Mouse (Mus musculus): ENCODE results near the gene Adcyap1r1. TPM values are rescaled to one million over a fixed set of nuclear protein-coding genes. Genes with fewer than 3 reads are reported as not detected.

Gene Adcyap1r1
- polyA plus RNA-seq, 1 experiment from 2014 or later: 2.5 TPM

GRCm38 (mm10) chr6:55438837-55439236 lies 12.9 kb upstream of the Adcyap1r1 start:
- WGBS: 67% methylated on average over 2 of the region's 2 CpGs
- H3K36me3 ChIP-seq (replicated peaks; ENCODE audit: control insufficient read depth, insufficient read depth, low read depth, low read length): no peaks in the 10 kb centered on the region
- H3K4me1 ChIP-seq (ENCODE audit: control insufficient read depth, insufficient read depth, low read length): no peaks in the 10 kb centered on the region
- H3K4me3 ChIP-seq (ENCODE audit: low read depth, low read length): no peak overlapping the region
- H3K9ac ChIP-seq (replicated peaks; ENCODE audit: low read length): no peak overlapping the region
- H3K27ac ChIP-seq (replicated peaks; ENCODE audit: low read depth, low read length): no peak overlapping the region
- no peaks in the 10 kb centered on the region for H3K9me3 ChIP-seq (replicated peaks; ENCODE audit: control insufficient read depth, low read length)
- H3K4me2 ChIP-seq (ENCODE audit: low read depth, low read length): no peak overlapping the region
- no peaks in the 10 kb centered on the region for H3K27me3 ChIP-seq (ENCODE audit: control insufficient read depth, insufficient read depth, low read length)
- ATAC-seq (replicated peaks; ENCODE audit: insufficient number of reproducible peaks, low FRiP score, low TSS enrichment, low read depth) (no peak), DNase-seq (ENCODE audit: low spot score) (no peak)

DNA sequence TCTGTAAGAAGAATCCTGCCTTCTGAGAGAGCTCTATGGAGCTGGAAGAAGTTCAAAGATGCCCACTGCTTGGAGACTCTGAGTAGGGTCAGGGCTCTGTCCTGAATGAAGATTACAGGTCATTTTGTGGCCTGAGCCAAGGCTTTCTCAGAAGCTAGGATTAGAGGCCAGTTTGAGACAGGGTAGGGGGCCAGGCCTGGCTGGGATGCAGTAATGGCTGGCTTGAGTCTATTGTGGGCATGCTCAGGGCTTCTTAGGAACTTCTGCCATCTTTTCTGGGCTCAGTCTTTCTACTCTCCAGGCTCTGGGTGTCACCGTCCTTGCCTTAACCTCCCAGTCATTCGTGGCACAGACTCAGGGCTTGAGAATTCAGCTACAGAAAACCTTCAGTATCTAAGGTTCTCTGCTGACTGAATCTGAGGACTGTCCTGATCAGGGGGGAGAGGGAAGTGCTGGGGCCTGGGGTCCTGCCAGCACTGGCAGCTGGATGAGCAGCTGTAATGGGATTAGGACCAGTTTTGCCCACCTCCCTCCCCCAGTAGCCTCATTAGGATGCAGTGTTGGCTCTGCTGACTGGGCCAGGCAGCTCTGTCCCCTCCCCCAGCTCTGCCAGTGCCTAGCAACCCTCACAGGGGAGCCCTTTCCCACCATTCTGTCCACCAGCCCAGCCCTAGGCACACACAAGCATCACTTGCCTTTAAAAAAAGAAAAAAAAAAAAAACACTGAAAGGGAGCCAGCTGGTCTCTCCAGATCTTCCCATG lies 7.7 kb upstream of the Adcyap1r1 start:
- ATAC-seq (replicated peaks; ENCODE audit: insufficient number of reproducible peaks, low FRiP score, low TSS enrichment, low read depth) (peak; percentile 82), DNase-seq (ENCODE audit: low spot score) (peak; percentile 10)
- no peaks in the 10 kb centered on the region for H3K4me1 ChIP-seq (ENCODE audit: control insufficient read depth, insufficient read depth, low read length)
- WGBS: 4% methylated on average over 2 of the region's 2 CpGs
- no peak overlapping the region for H3K4me2 ChIP-seq (ENCODE audit: low read depth, low read length)
- no peak overlapping the region for H3K27ac ChIP-seq (replicated peaks; ENCODE audit: low read depth, low read length)
- no peaks in the 10 kb centered on the region for H3K36me3 ChIP-seq (replicated peaks; ENCODE audit: control insufficient read depth, insufficient read depth, low read depth, low read length)
- H3K4me3 ChIP-seq (ENCODE audit: low read depth, low read length): no peak overlapping the region
- H3K27me3 ChIP-seq (ENCODE audit: control insufficient read depth, insufficient read depth, low read length): no peaks in the 10 kb centered on the region
- H3K9ac ChIP-seq (replicated peaks; ENCODE audit: low read length): no peak overlapping the region
- no peaks in the 10 kb centered on the region for H3K9me3 ChIP-seq (replicated peaks; ENCODE audit: control insufficient read depth, low read length)

DNA sequence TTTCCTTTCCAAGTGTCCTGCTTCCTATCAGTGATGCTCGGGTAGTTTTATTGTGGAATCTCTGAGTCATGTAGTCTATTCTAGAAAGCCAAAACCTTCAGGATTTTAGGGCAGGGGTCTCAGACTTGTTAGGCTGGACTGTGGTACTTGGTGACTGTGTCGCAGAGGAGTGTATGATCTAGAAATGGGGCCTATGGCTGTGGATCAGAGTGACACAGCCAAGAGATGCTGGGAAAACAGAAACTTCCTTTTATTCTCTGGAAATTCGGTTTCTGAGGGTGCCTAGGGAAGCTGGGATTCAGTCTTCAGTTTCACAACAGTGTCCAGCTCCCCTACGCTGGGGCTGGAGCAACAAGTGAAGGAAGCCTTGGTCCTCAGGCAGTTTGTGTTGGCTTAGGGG lies 7.1 kb upstream of the Adcyap1r1 start:
- DNase-seq (ENCODE audit: low spot score) (no peak), ATAC-seq (replicated peaks; ENCODE audit: insufficient number of reproducible peaks, low FRiP score, low TSS enrichment, low read depth) (no peak)
- 41% methylated on average over 4 of the region's 4 CpGs for WGBS
- H3K9me3 ChIP-seq (replicated peaks; ENCODE audit: control insufficient read depth, low read length): no peaks in the 10 kb centered on the region
- no peaks in the 10 kb centered on the region for H3K4me1 ChIP-seq (ENCODE audit: control insufficient read depth, insufficient read depth, low read length)
- no peaks in the 10 kb centered on the region for H3K36me3 ChIP-seq (replicated peaks; ENCODE audit: control insufficient read depth, insufficient read depth, low read depth, low read length)
- no peak overlapping the region for H3K27ac ChIP-seq (replicated peaks; ENCODE audit: low read depth, low read length)
- no peak overlapping the region for H3K9ac ChIP-seq (replicated peaks; ENCODE audit: low read length)
- H3K27me3 ChIP-seq (ENCODE audit: control insufficient read depth, insufficient read depth, low read length): no peaks in the 10 kb centered on the region
- no peak overlapping the region for H3K4me3 ChIP-seq (ENCODE audit: low read depth, low read length)
- no peak overlapping the region for H3K4me2 ChIP-seq (ENCODE audit: low read depth, low read length)

DNA sequence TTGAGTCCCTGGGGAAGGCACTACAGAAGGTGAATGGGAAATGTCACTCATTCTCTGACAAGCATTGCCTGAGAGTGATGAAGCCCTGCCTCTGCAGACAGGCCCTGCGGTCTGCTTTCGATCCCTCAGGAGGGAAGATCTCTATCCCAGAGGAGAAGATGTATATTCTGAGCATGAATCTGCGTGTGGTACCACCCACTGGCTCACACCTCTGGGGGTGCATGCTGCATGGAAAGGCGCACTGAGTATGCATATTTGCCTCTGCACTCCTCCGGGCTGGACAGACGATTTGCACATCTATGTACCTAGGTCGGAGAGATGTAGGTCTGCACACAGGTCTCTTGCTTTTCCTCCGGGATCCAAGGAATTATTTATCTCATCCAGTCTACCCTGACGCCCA lies 3.6 kb upstream of the Adcyap1r1 start:
- Histone ChIP-seq H3K36me3 (replicated peaks; ENCODE audit: control insufficient read depth, insufficient read depth, low read depth, low read length) (no peaks in the 10 kb centered on the region), H3K4me1 (ENCODE audit: control insufficient read depth, insufficient read depth, low read length) (0 out of 2 replicates have a peak, but pooled peaks cover 8% of the 10 kb centered on the region), H3K9me3 (replicated peaks; ENCODE audit: control insufficient read depth, low read length) (no peaks in the 10 kb centered on the region), H3K4me2 (ENCODE audit: low read depth, low read length) (no peak overlapping the region), H3K4me3 (ENCODE audit: low read depth, low read length) (no peak overlapping the region), H3K9ac (replicated peaks; ENCODE audit: low read length) (no peak overlapping the region), H3K27me3 (ENCODE audit: control insufficient read depth, insufficient read depth, low read length) (peaks cover 14% of the 10 kb centered on the region), H3K27ac (replicated peaks; ENCODE audit: low read depth, low read length) (no peak overlapping the region)
- DNase-seq (ENCODE audit: low spot score) (no peak), ATAC-seq (replicated peaks; ENCODE audit: insufficient number of reproducible peaks, low FRiP score, low TSS enrichment, low read depth) (no peak)
- WGBS: 77% methylated on average over 9 of the region's 9 CpGs

DNA sequence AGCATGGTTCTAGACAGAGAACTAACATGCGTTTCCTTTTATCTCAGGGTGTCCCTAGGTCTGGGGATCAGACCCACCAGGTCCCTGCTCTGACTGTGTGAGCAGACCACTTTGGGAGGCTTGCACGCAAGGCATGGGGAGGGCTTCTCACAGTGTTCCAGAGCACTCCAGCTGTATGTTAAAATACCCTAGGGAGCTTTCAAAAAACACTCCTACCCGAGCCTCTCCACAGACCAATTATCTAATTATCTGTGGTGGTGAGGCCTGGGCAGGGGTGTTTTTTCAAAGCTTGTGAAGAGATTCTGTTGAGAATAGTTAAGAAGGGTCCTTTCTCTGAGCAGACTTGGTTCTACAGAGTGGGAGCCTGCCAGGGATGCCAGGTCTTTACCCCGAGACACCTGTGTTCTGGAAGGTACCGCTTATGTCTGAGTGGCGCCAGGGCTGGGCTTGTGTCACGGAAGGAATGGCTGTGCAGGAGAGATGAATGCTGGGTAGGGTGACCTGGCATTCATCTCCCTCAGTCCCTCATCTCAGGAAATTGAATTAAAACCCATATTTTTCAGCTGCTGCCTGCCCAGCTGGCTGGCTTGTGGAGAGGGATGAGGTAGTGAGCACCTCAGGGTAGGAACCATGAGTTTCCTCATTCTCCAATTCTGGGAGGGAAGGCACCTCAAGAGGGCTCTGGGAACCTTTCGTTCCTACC lies 2.7 kb upstream of the Adcyap1r1 start:
- DNase-seq (ENCODE audit: low spot score): no peak
- Histone ChIP-seq H3K27me3 (ENCODE audit: control insufficient read depth, insufficient read depth, low read length) (peaks cover 15% of the 10 kb centered on the region), H3K27ac (replicated peaks; ENCODE audit: low read depth, low read length) (no peak overlapping the region)

DNA sequence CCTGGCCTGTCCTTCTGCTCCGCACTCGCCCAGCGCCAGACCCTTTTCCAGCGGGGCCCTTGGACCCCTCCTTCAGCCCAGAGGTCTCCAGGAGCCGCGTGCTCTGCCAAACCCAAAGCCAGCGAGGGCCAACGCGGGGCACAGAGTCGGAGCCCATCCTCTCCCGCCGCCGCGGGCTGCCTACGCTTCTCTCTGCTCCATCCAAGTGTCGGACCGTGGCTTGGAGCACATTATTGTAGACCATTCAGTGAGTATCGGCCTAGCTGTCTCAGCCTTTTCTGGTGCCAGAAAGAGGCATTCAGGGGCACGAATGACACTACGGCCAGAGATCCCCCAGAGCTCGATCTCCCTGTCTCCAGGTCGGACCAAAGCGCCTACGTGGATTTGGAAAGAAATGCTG lies 603 bp downstream of the Adcyap1r1 start:
- no peak overlapping the region for H3K27ac ChIP-seq (replicated peaks; ENCODE audit: low read depth, low read length)
- H3K4me1 ChIP-seq (ENCODE audit: control insufficient read depth, insufficient read depth, low read length): 0 out of 2 replicates have a peak, but pooled peaks cover 8% of the 10 kb centered on the region
- H3K9me3 ChIP-seq (replicated peaks; ENCODE audit: control insufficient read depth, low read length): no peaks in the 10 kb centered on the region
- ATAC-seq (replicated peaks; ENCODE audit: insufficient number of reproducible peaks, low FRiP score, low TSS enrichment, low read depth) (no peak; the same call in 1 of the 2 replicates), DNase-seq (ENCODE audit: low spot score) (peak; percentile 36)
- H3K27me3 ChIP-seq (ENCODE audit: control insufficient read depth, insufficient read depth, low read length): peaks cover 15% of the 10 kb centered on the region
- no peaks in the 10 kb centered on the region for H3K36me3 ChIP-seq (replicated peaks; ENCODE audit: control insufficient read depth, insufficient read depth, low read depth, low read length)
- H3K4me2 ChIP-seq (ENCODE audit: low read depth, low read length): peak overlapping the region; percentile 89
- peak overlapping the region; percentile 60 for H3K9ac ChIP-seq (replicated peaks; ENCODE audit: low read length)
- WGBS: under 1% methylated on average over 24 of the region's 24 CpGs
- H3K4me3 ChIP-seq (ENCODE audit: low read depth, low read length): peak overlapping the region; percentile 54

More for the DNA sequence above, 2.7 kb upstream of the Adcyap1r1 start:
- Histone ChIP-seq H3K9ac (replicated peaks; ENCODE audit: low read length) (no peak overlapping the region), H3K4me1 (ENCODE audit: control insufficient read depth, insufficient read depth, low read length) (0 out of 2 replicates have a peak, but pooled peaks cover 8% of the 10 kb centered on the region), H3K4me2 (ENCODE audit: low read depth, low read length) (no peak overlapping the region), H3K9me3 (replicated peaks; ENCODE audit: control insufficient read depth, low read length) (no peaks in the 10 kb centered on the region), H3K36me3 (replicated peaks; ENCODE audit: control insufficient read depth, insufficient read depth, low read depth, low read length) (no peaks in the 10 kb centered on the region), H3K4me3 (ENCODE audit: low read depth, low read length) (no peak overlapping the region)
- WGBS: 62% methylated on average over 8 of the region's 8 CpGs
- no peak for ATAC-seq (replicated peaks; ENCODE audit: insufficient number of reproducible peaks, low FRiP score, low TSS enrichment, low read depth)

DNA sequence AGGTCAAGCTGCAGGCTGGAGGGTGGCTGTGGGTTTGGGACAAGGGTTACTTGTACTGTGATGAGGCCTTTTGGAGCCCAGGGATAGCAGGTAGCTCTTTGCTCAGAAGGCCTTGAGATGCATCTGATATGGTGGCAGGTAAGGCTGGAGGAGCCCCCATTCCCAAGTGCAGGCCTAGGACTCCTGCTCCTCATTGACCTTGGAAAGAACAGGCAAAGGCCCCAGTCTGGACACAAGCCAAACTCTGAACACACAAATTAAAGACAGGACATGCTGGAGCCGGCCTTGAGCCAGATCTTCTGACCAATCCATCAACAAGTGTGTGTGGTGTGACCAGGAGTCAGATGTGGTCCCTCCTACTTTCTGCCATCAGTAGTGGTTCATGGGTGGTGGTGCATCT lies 1.8 kb downstream of the Adcyap1r1 start:
- Histone ChIP-seq H3K9me3 (replicated peaks; ENCODE audit: control insufficient read depth, low read length) (no peaks in the 10 kb centered on the region), H3K9ac (replicated peaks; ENCODE audit: low read length) (no peak overlapping the region), H3K4me2 (ENCODE audit: low read depth, low read length) (peak overlapping the region; percentile 89; the same call in 1 of the 2 replicates), H3K4me1 (ENCODE audit: control insufficient read depth, insufficient read depth, low read length) (0 out of 2 replicates have a peak, but pooled peaks cover 8% of the 10 kb centered on the region), H3K36me3 (replicated peaks; ENCODE audit: control insufficient read depth, insufficient read depth, low read depth, low read length) (no peaks in the 10 kb centered on the region), H3K27me3 (ENCODE audit: control insufficient read depth, insufficient read depth, low read length) (peaks cover 15% of the 10 kb centered on the region), H3K4me3 (ENCODE audit: low read depth, low read length) (no peak overlapping the region), H3K27ac (replicated peaks; ENCODE audit: low read depth, low read length) (no peak overlapping the region)
- no peak for ATAC-seq (replicated peaks; ENCODE audit: insufficient number of reproducible peaks, low FRiP score, low TSS enrichment, low read depth)
- 52% methylated on average over 1 of the region's 1 CpGs for WGBS
- DNase-seq (ENCODE audit: low spot score): no peak

DNA sequence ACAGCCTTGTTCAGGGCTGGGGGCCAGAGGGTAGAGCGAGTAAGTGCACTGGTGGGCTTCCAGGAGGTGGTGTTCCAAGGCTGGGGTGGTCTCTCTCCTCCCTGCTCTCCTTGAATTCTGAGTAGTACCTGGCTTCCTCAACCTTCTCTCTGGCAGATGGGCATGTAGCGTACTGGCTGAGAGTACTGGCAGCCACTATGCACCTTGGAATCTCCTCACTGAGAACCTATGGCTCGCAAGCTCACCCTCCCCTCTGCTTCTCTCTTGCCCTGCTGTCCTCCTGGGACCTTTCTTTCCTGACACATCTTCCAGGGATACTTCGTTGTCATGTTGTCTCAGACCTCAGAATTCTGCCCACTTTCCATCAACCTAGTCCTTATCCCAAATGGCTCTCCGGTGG lies 3.9 kb downstream of the Adcyap1r1 start:
- WGBS: 81% methylated on average over 5 of the region's 5 CpGs
- Histone ChIP-seq H3K27ac (replicated peaks; ENCODE audit: low read depth, low read length) (no peak overlapping the region), H3K36me3 (replicated peaks; ENCODE audit: control insufficient read depth, insufficient read depth, low read depth, low read length) (no peaks in the 10 kb centered on the region), H3K4me3 (ENCODE audit: low read depth, low read length) (no peak overlapping the region), H3K27me3 (ENCODE audit: control insufficient read depth, insufficient read depth, low read length) (peaks cover 10% of the 10 kb centered on the region), H3K4me1 (ENCODE audit: control insufficient read depth, insufficient read depth, low read length) (0 out of 2 replicates have a peak, but pooled peaks cover 8% of the 10 kb centered on the region), H3K4me2 (ENCODE audit: low read depth, low read length) (no peak overlapping the region), H3K9ac (replicated peaks; ENCODE audit: low read length) (no peak overlapping the region), H3K9me3 (replicated peaks; ENCODE audit: control insufficient read depth, low read length) (no peaks in the 10 kb centered on the region)
- DNase-seq (ENCODE audit: low spot score): no peak
- ATAC-seq (replicated peaks; ENCODE audit: insufficient number of reproducible peaks, low FRiP score, low TSS enrichment, low read depth): no peak

All from embryonic facial prominence, embryonic 11.5 days (tissue).